Mouse (Mus musculus) hindbrain, embryonic 14.5 days (tissue): ENCODE results near the gene Aco1. TPM values are rescaled to one million over a fixed set of nuclear protein-coding genes. Genes with fewer than 3 reads are reported as not detected.
A peak's percentile ranks its signal among the peaks of the same experiment; 100 is the strongest.

Experiments
- ATAC-seq: fragments of 200-750 bp; cut with Nextera tagmentation; 2 replicates; pipeline ENCODE4 v1.8.0; 2017; ENCODE audit warnings: moderate number of reproducible peaks, mild to moderate bottlenecking, moderate TSS enrichment, moderate library complexity; ENCODE audit not compliant: low FRiP score
- DNase-seq: peaks from one replicate; pipeline ENCODE4 v3.0.0-alpha.2; 2015; ENCODE audit warnings: low spot score
- H3K27ac ChIP-seq: fragments of 300-500 bp; sonication (generic); 2 replicates; pipeline ENCODE4 v1.5.1; 2014; ENCODE audit warnings: mild to moderate bottlenecking, moderate library complexity
- H3K27me3 ChIP-seq: fragments of 300-500 bp; sonication (generic); 2 replicates; pipeline ENCODE4 v1.6.1; 2014; ENCODE audit warnings: mild to moderate bottlenecking, low read length, mixed read lengths; ENCODE audit not compliant: control insufficient read depth, insufficient read depth
- H3K36me3 ChIP-seq: fragments of 300-500 bp; sonication (generic); replicated peaks from 2 replicates; pipeline ENCODE4 v1.6.1; 2014; ENCODE audit not compliant: control insufficient read depth, insufficient read depth
- H3K4me1 ChIP-seq: fragments of 300-500 bp; sonication (generic); replicated peaks from 2 replicates; pipeline ENCODE4 v1.6.1; 2014; ENCODE audit warnings: antibody characterized with exemption, low read length, mixed read lengths; ENCODE audit not compliant: control insufficient read depth, insufficient read depth
- H3K4me2 ChIP-seq: fragments of 300-500 bp; sonication (generic); replicated peaks from 2 replicates; pipeline ENCODE4 v1.6.1; 2014; ENCODE audit warnings: mild to moderate bottlenecking, moderate library complexity
- H3K4me3 ChIP-seq: fragments of 300-500 bp; sonication (generic); replicated peaks from 2 replicates; pipeline ENCODE4 v1.5.1; 2014; ENCODE audit warnings: mild to moderate bottlenecking, low read length
- H3K9ac ChIP-seq: fragments of 300-500 bp; sonication (generic); 2 replicates; pipeline ENCODE4 v1.6.1; 2014
- H3K9me3 ChIP-seq: fragments of 300-500 bp; sonication (generic); 2 replicates; pipeline ENCODE4 v1.6.1; 2016; ENCODE audit warnings: low read length; ENCODE audit not compliant: control insufficient read depth
- WGBS: fragments of 180-500 bp; shearing (Covaris S2); extraction: QIAGEN DNeasy Blood & Tissue Kit; methylation state at CpG from one replicate; pipeline ENCODE4 v1.1.7; 2014; 5-methylcytosine and 5-hydroxymethylcytosine counted together
- polyA plus RNA-seq: library from polyadenylated mRNA; unstranded; fragments of >200 nt; fragmentation: Nextera tagmentation; extraction: Ambion mirVana; gene quantifications from 2 replicates; pipeline ENCODE4 v1.2.1, GENCODE M21; 2014

The Aco1 gene
- polyA plus RNA-seq, 1 experiment from 2014 or later: 46.0 TPM

- WGBS: 90% methylated on average over 4 of the region's 4 CpGs
- Histone ChIP-seq H3K4me2 (no peak overlapping the region), H3K36me3 (no peaks in the 10 kb centered on the region), H3K4me1 (no peaks in the 10 kb centered on the region), H3K9ac (no peak overlapping the region), H3K27me3 (no peaks in the 10 kb centered on the region), H3K27ac (no peak overlapping the region), H3K9me3 (no peaks in the 10 kb centered on the region), H3K4me3 (no peak overlapping the region)
- no peak for ATAC-seq
- DNase-seq: no peak
Observed at GRCm38 (mm10) chr4:40136519-40136918, 6.4 kb upstream of the Aco1 start.

GRCm38 (mm10) chr4:40139663-40140255 is 3.1 kb upstream of the Aco1 start:
- 83% methylated on average over 3 of the region's 3 CpGs for WGBS
- ATAC-seq: no peak
- Histone ChIP-seq H3K27ac (no peak overlapping the region), H3K9ac (no peak overlapping the region), H3K4me2 (no peak overlapping the region), H3K4me1 (peaks cover 14% of the 10 kb centered on the region), H3K36me3 (no peaks in the 10 kb centered on the region), H3K9me3 (no peaks in the 10 kb centered on the region), H3K27me3 (no peaks in the 10 kb centered on the region), H3K4me3 (no peak overlapping the region)
- no peak for DNase-seq

GRCm38 (mm10) chr4:40143533-40143871 is 621 bp downstream of the Aco1 start:
- H3K4me1 ChIP-seq: peaks cover 23% of the 10 kb centered on the region
- no peaks in the 10 kb centered on the region for H3K36me3 ChIP-seq
- no peaks in the 10 kb centered on the region for H3K27me3 ChIP-seq
- DNase-seq: peak; percentile 44
- H3K4me3 ChIP-seq: peak overlapping the region; percentile 72
- peak overlapping the region; percentile 58 for H3K4me2 ChIP-seq
- no peaks in the 10 kb centered on the region for H3K9me3 ChIP-seq
- H3K9ac ChIP-seq: peak overlapping the region; percentile 87
- peak overlapping the region; percentile 92 for H3K27ac ChIP-seq
- no peak; the same call in 1 of the 2 replicates for ATAC-seq
- WGBS: under 1% methylated on average over 26 of the region's 27 CpGs

GRCm38 (mm10) chr4:40144543-40144942 is 1.7 kb downstream of the Aco1 start:
- 13% methylated on average over 1 of the region's 1 CpGs for WGBS
- Histone ChIP-seq H3K4me3 (peak overlapping the region; percentile 72), H3K27ac (no peak overlapping the region), H3K9ac (peak overlapping the region; percentile 87; the same call in 1 of the 2 replicates), H3K27me3 (no peaks in the 10 kb centered on the region), H3K9me3 (no peaks in the 10 kb centered on the region), H3K36me3 (no peaks in the 10 kb centered on the region), H3K4me2 (peak overlapping the region; percentile 58), H3K4me1 (peaks cover 23% of the 10 kb centered on the region)
- DNase-seq (no peak), ATAC-seq (no peak)

- peak overlapping the region; percentile 58 for H3K4me2 ChIP-seq
- H3K4me3 ChIP-seq: 0 out of 2 replicates have a peak overlapping the region, but pooled peaks have one; percentile 72
- DNase-seq (no peak), ATAC-seq (no peak)
- WGBS: 69% methylated on average over 3 of the region's 3 CpGs
- H3K9ac ChIP-seq: no peak overlapping the region; the same call in 1 of the 2 replicates
- H3K9me3 ChIP-seq: no peaks in the 10 kb centered on the region
- no peaks in the 10 kb centered on the region for H3K36me3 ChIP-seq
- no peak overlapping the region for H3K27ac ChIP-seq
- peaks cover 23% of the 10 kb centered on the region for H3K4me1 ChIP-seq
- no peaks in the 10 kb centered on the region for H3K27me3 ChIP-seq
Observed at GRCm38 (mm10) chr4:40144981-40145380, 2.1 kb downstream of the Aco1 start.

- Histone ChIP-seq H3K9me3 (no peaks in the 10 kb centered on the region), H3K4me2 (no peak overlapping the region), H3K4me3 (no peak overlapping the region), H3K36me3 (no peaks in the 10 kb centered on the region), H3K27me3 (no peaks in the 10 kb centered on the region), H3K9ac (no peak overlapping the region), H3K27ac (no peak overlapping the region), H3K4me1 (peaks cover 19% of the 10 kb centered on the region)
- 87% methylated on average over 5 of the region's 5 CpGs for WGBS
- ATAC-seq: no peak
- DNase-seq: no peak
Observed at GRCm38 (mm10) chr4:40148281-40148680, 5.4 kb downstream of the Aco1 start.

- ATAC-seq (no peak), DNase-seq (no peak)
- Histone ChIP-seq H3K9me3 (no peaks in the 10 kb centered on the region), H3K4me1 (peaks cover 5% of the 10 kb centered on the region), H3K36me3 (no peaks in the 10 kb centered on the region), H3K9ac (no peak overlapping the region), H3K27me3 (no peaks in the 10 kb centered on the region), H3K27ac (no peak overlapping the region), H3K4me2 (no peak overlapping the region), H3K4me3 (no peak overlapping the region)
- WGBS: 92% methylated on average over 7 of the region's 7 CpGs
Observed at GRCm38 (mm10) chr4:40150046-40150445, 7.2 kb downstream of the Aco1 start.

GRCm38 (mm10) chr4:40152771-40153170 is 9.9 kb downstream of the Aco1 start:
- no peaks in the 10 kb centered on the region for H3K4me1 ChIP-seq
- no peak overlapping the region for H3K27ac ChIP-seq
- no peaks in the 10 kb centered on the region for H3K27me3 ChIP-seq
- no peaks in the 10 kb centered on the region for H3K9me3 ChIP-seq
- WGBS: 100% methylated on average over 2 of the region's 2 CpGs
- H3K4me3 ChIP-seq: no peak overlapping the region
- no peak overlapping the region for H3K4me2 ChIP-seq
- DNase-seq (no peak), ATAC-seq (no peak)
- no peaks in the 10 kb centered on the region for H3K36me3 ChIP-seq
- H3K9ac ChIP-seq: no peak overlapping the region

GRCm38 (mm10) chr4:40153500-40153899 is 10.6 kb downstream of the Aco1 start:
- Histone ChIP-seq H3K27me3 (no peaks in the 10 kb centered on the region), H3K27ac (no peak overlapping the region), H3K4me2 (no peak overlapping the region), H3K36me3 (no peaks in the 10 kb centered on the region), H3K9me3 (no peaks in the 10 kb centered on the region), H3K9ac (no peak overlapping the region), H3K4me3 (no peak overlapping the region), H3K4me1 (no peaks in the 10 kb centered on the region)
- ATAC-seq: no peak
- 97% methylated on average over 4 of the region's 4 CpGs for WGBS
- no peak for DNase-seq

- no peak for ATAC-seq
- no peak overlapping the region for H3K27ac ChIP-seq
- WGBS: 92% methylated on average over 4 of the region's 4 CpGs
- H3K4me3 ChIP-seq: no peak overlapping the region
- no peaks in the 10 kb centered on the region for H3K27me3 ChIP-seq
- no peak overlapping the region for H3K9ac ChIP-seq
- H3K9me3 ChIP-seq: no peaks in the 10 kb centered on the region
- no peak for DNase-seq
- H3K4me1 ChIP-seq: no peaks in the 10 kb centered on the region
- no peaks in the 10 kb centered on the region for H3K36me3 ChIP-seq
- no peak overlapping the region for H3K4me2 ChIP-seq
Observed at GRCm38 (mm10) chr4:40154751-40155150, 11.9 kb downstream of the Aco1 start.
